Mouse (Mus musculus): ENCODE measurements around the gene Mfn1. TPM values are rescaled to one million over a fixed set of nuclear protein-coding genes. Genes with fewer than 3 reads are reported as not detected.

Mfn1 gene
- polyA plus RNA-seq, 1 experiment from 2014 or later = 45.6 TPM

GRCm38 (mm10) chr3:32530041-32530440 lies 776 bp downstream of the Mfn1 start:
- 14% methylated on average over 5 of the region's 5 CpGs for WGBS
- Histone ChIP-seq H3K4me3 (peak overlapping the region; percentile 84), H3K36me3 (peaks cover 39% of the 10 kb centered on the region), H3K9me3 (peaks cover 7% of the 10 kb centered on the region; the same call in 1 of the 2 replicates), H3K27ac (peak overlapping the region; percentile 93), H3K27me3 (ENCODE audit: insufficient read depth, poor library complexity, severe bottlenecking) (no peaks in the 10 kb centered on the region), H3K4me1 (no peaks in the 10 kb centered on the region)
- DNase-seq (ENCODE audit: low spot score) = no peak

- Histone ChIP-seq H3K4me3 (no peak overlapping the region), H3K27me3 (ENCODE audit: insufficient read depth, poor library complexity, severe bottlenecking) (no peaks in the 10 kb centered on the region), H3K36me3 (peaks cover 85% of the 10 kb centered on the region), H3K9me3 (no peaks in the 10 kb centered on the region), H3K4me1 (no peaks in the 10 kb centered on the region), H3K27ac (no peak overlapping the region)
- no peak for DNase-seq (ENCODE audit: low spot score)
- 47% methylated on average over 1 of the region's 1 CpGs for WGBS
These were observed 6.4 kb downstream of the Mfn1 start for GRCm38 (mm10) chr3:32535692-32536091.

GRCm38 (mm10) chr3:32537556-32537955 lies 8.3 kb downstream of the Mfn1 start:
- no peak overlapping the region for H3K27ac ChIP-seq
- DNase-seq (ENCODE audit: low spot score) = no peak
- peaks cover 86% of the 10 kb centered on the region for H3K36me3 ChIP-seq
- no peaks in the 10 kb centered on the region for H3K4me1 ChIP-seq
- H3K27me3 ChIP-seq (ENCODE audit: insufficient read depth, poor library complexity, severe bottlenecking) = no peaks in the 10 kb centered on the region
- no peaks in the 10 kb centered on the region for H3K9me3 ChIP-seq
- no peak overlapping the region for H3K4me3 ChIP-seq
- 88% methylated on average over 1 of the region's 1 CpGs for WGBS

GRCm38 (mm10) chr3:32538091-32538490 lies 8.8 kb downstream of the Mfn1 start:
- no peaks in the 10 kb centered on the region for H3K9me3 ChIP-seq
- no peak for DNase-seq (ENCODE audit: low spot score)
- 86% methylated on average over 5 of the region's 5 CpGs for WGBS
- no peaks in the 10 kb centered on the region for H3K27me3 ChIP-seq (ENCODE audit: insufficient read depth, poor library complexity, severe bottlenecking)
- no peak overlapping the region for H3K4me3 ChIP-seq
- H3K36me3 ChIP-seq = peaks cover 87% of the 10 kb centered on the region
- H3K4me1 ChIP-seq = no peaks in the 10 kb centered on the region
- H3K27ac ChIP-seq = no peak overlapping the region

- WGBS = 90% methylated on average over 1 of the region's 1 CpGs
- no peaks in the 10 kb centered on the region for H3K9me3 ChIP-seq
- peaks cover 59% of the 10 kb centered on the region for H3K36me3 ChIP-seq
- H3K4me1 ChIP-seq = no peaks in the 10 kb centered on the region
- H3K27ac ChIP-seq = no peak overlapping the region
- DNase-seq (ENCODE audit: low spot score) = no peak
- H3K27me3 ChIP-seq (ENCODE audit: insufficient read depth, poor library complexity, severe bottlenecking) = no peaks in the 10 kb centered on the region
- no peak overlapping the region for H3K4me3 ChIP-seq
These were observed 23.8 kb downstream of the Mfn1 start for GRCm38 (mm10) chr3:32553061-32553460.

GRCm38 (mm10) chr3:32563401-32563800 lies 34.1 kb downstream of the Mfn1 start:
- no peaks in the 10 kb centered on the region for H3K4me1 ChIP-seq
- peaks cover 75% of the 10 kb centered on the region for H3K36me3 ChIP-seq
- no peak overlapping the region for H3K27ac ChIP-seq
- H3K27me3 ChIP-seq (ENCODE audit: insufficient read depth, poor library complexity, severe bottlenecking) = no peaks in the 10 kb centered on the region
- 93% methylated on average over 6 of the region's 6 CpGs for WGBS
- DNase-seq (ENCODE audit: low spot score) = no peak
- H3K9me3 ChIP-seq = no peaks in the 10 kb centered on the region; the same call in 1 of the 2 replicates
- no peak overlapping the region for H3K4me3 ChIP-seq

- WGBS = 88% methylated on average over 2 of the region's 2 CpGs
- peaks cover 74% of the 10 kb centered on the region for H3K36me3 ChIP-seq
- H3K9me3 ChIP-seq = no peaks in the 10 kb centered on the region; the same call in 1 of the 2 replicates
- H3K4me3 ChIP-seq = no peak overlapping the region
- no peak overlapping the region for H3K27ac ChIP-seq
- no peaks in the 10 kb centered on the region for H3K4me1 ChIP-seq
- DNase-seq (ENCODE audit: low spot score) = no peak
- H3K27me3 ChIP-seq (ENCODE audit: insufficient read depth, poor library complexity, severe bottlenecking) = no peaks in the 10 kb centered on the region
These were observed 43.8 kb downstream of the Mfn1 start for GRCm38 (mm10) chr3:32573086-32573485.

- no peaks in the 10 kb centered on the region for H3K9me3 ChIP-seq
- 87% methylated on average over 9 of the region's 9 CpGs for WGBS
- DNase-seq (ENCODE audit: low spot score) = no peak
- peaks cover 67% of the 10 kb centered on the region for H3K36me3 ChIP-seq
- H3K4me3 ChIP-seq = no peak overlapping the region
- H3K27me3 ChIP-seq (ENCODE audit: insufficient read depth, poor library complexity, severe bottlenecking) = no peaks in the 10 kb centered on the region
- H3K4me1 ChIP-seq = no peaks in the 10 kb centered on the region
- no peak overlapping the region for H3K27ac ChIP-seq
These were observed 44.6 kb downstream of the Mfn1 start for GRCm38 (mm10) chr3:32573881-32574280.

- H3K4me1 ChIP-seq = no peaks in the 10 kb centered on the region
- no peaks in the 10 kb centered on the region for H3K9me3 ChIP-seq
- H3K4me3 ChIP-seq = no peak overlapping the region
- no peak for DNase-seq (ENCODE audit: low spot score)
- no peak overlapping the region for H3K27ac ChIP-seq
- no peaks in the 10 kb centered on the region for H3K27me3 ChIP-seq (ENCODE audit: insufficient read depth, poor library complexity, severe bottlenecking)
- WGBS = 89% methylated on average over 3 of the region's 3 CpGs
- peaks cover 58% of the 10 kb centered on the region for H3K36me3 ChIP-seq
These were observed 45.9 kb downstream of the Mfn1 start for GRCm38 (mm10) chr3:32575151-32575550.

GRCm38 (mm10) chr3:32578772-32579171 lies 49.5 kb downstream of the Mfn1 start:
- no peak overlapping the region for H3K4me3 ChIP-seq
- no peak for DNase-seq (ENCODE audit: low spot score)
- H3K9me3 ChIP-seq = no peaks in the 10 kb centered on the region
- no peaks in the 10 kb centered on the region for H3K27me3 ChIP-seq (ENCODE audit: insufficient read depth, poor library complexity, severe bottlenecking)
- 63% methylated on average over 5 of the region's 5 CpGs for WGBS
- no peaks in the 10 kb centered on the region for H3K4me1 ChIP-seq
- H3K27ac ChIP-seq = no peak overlapping the region
- H3K36me3 ChIP-seq = peaks cover 58% of the 10 kb centered on the region

- Histone ChIP-seq H3K27ac (no peak overlapping the region), H3K4me1 (no peaks in the 10 kb centered on the region), H3K4me3 (no peak overlapping the region), H3K9me3 (no peaks in the 10 kb centered on the region), H3K27me3 (ENCODE audit: insufficient read depth, poor library complexity, severe bottlenecking) (no peaks in the 10 kb centered on the region), H3K36me3 (peaks cover 55% of the 10 kb centered on the region)
- 77% methylated on average over 3 of the region's 3 CpGs for WGBS
- no peak for DNase-seq (ENCODE audit: low spot score)
These were observed 51.5 kb downstream of the Mfn1 start for GRCm38 (mm10) chr3:32580738-32581137.

GRCm38 (mm10) chr3:32581911-32582310 lies 52.6 kb downstream of the Mfn1 start:
- Histone ChIP-seq H3K4me1 (no peaks in the 10 kb centered on the region), H3K4me3 (no peak overlapping the region), H3K27ac (no peak overlapping the region), H3K36me3 (peaks cover 48% of the 10 kb centered on the region), H3K9me3 (no peaks in the 10 kb centered on the region), H3K27me3 (ENCODE audit: insufficient read depth, poor library complexity, severe bottlenecking) (no peaks in the 10 kb centered on the region)
- no peak for DNase-seq (ENCODE audit: low spot score)
- WGBS = 86% methylated on average over 3 of the region's 3 CpGs

GRCm38 (mm10) chr3:32583489-32583888 lies 54.2 kb downstream of the Mfn1 start:
- no peaks in the 10 kb centered on the region for H3K9me3 ChIP-seq
- DNase-seq (ENCODE audit: low spot score) = no peak
- no peaks in the 10 kb centered on the region for H3K4me1 ChIP-seq
- peaks cover 45% of the 10 kb centered on the region for H3K36me3 ChIP-seq
- no peak overlapping the region for H3K27ac ChIP-seq
- WGBS = 88% methylated on average over 4 of the region's 4 CpGs
- no peaks in the 10 kb centered on the region for H3K27me3 ChIP-seq (ENCODE audit: insufficient read depth, poor library complexity, severe bottlenecking)
- no peak overlapping the region for H3K4me3 ChIP-seq

GRCm38 (mm10) chr3:32586274-32586673 lies 57.0 kb downstream of the Mfn1 start:
- 85% methylated on average over 3 of the region's 3 CpGs for WGBS
- peaks cover 69% of the 10 kb centered on the region for H3K36me3 ChIP-seq

More at GRCm38 (mm10) chr3:32586274-32586673, 57.0 kb downstream of the Mfn1 start:
- H3K9me3 ChIP-seq = no peaks in the 10 kb centered on the region
- H3K27ac ChIP-seq = no peak overlapping the region
- no peaks in the 10 kb centered on the region for H3K4me1 ChIP-seq
- no peaks in the 10 kb centered on the region for H3K27me3 ChIP-seq (ENCODE audit: insufficient read depth, poor library complexity, severe bottlenecking)
- no peak overlapping the region for H3K4me3 ChIP-seq
- DNase-seq (ENCODE audit: low spot score) = no peak
